In genomic region chr11:106111688-106112087, GRCm38 (mm10) we compare ENCODE assay signal across 17 mouse cellular contexts. TPM values are rescaled to one million over a fixed set of nuclear protein-coding genes. Genes with fewer than 3 reads are reported as not detected.
"Had no signal": no experiment of that assay in that cellular context is flagged by ENCODE, and none has a peak within 500 bp of the region (broad histone marks: within the 10 kb centered on the region; RNA-seq: fewer than 3 reads in every experiment).

No protein-coding gene starts in this region.

- H3K4me3 ChIP-seq: liver, embryonic 13.5 days; midbrain, embryonic 12.5 days; neural tube, embryonic 13.5 days had no signal

- H3K4me2 ChIP-seq: liver, embryonic 13.5 days; midbrain, embryonic 12.5 days; neural tube, embryonic 13.5 days had no signal

- H3K9me3 ChIP-seq: liver, embryonic 13.5 days; midbrain, embryonic 12.5 days; neural tube, embryonic 13.5 days had no signal

- ATAC-seq: liver, postnatal 0 days; midbrain, embryonic 16.5 days had no signal

- DNase-seq: kidney, adult 2 months; kidney, postnatal 36 days; layer of hippocampus, adult 9-11 months; layer of hippocampus, postnatal 36 days; liver; liver, embryonic 13.5 days; liver, postnatal 0 days; thymus, adult 18-20 months; thymus, postnatal 14 days had no signal

- H3K27me3 ChIP-seq: liver, embryonic 13.5 days; midbrain, embryonic 12.5 days; neural tube, embryonic 13.5 days had no signal

- H3K4me1 ChIP-seq: liver, embryonic 13.5 days; midbrain, embryonic 12.5 days; neural tube, embryonic 13.5 days had no signal

- H3K27ac ChIP-seq: liver, embryonic 13.5 days; midbrain, embryonic 12.5 days; neural tube, embryonic 13.5 days had no signal

- H3K9ac ChIP-seq: liver, embryonic 13.5 days; liver, postnatal 0 days; midbrain, embryonic 12.5 days; neural tube, embryonic 13.5 days had no signal

RNA-seq across cellular contexts. Expression of gene Gm10840, which starts 49.0 kb away (rescaled TPM):
- total RNA-seq: left cerebral cortex, postnatal 25 days; megakaryocyte-erythroid progenitor cell, adult 5-6 weeks had no signal
- polyA plus RNA-seq: kidney, adult 2 months; kidney, embryonic 16.5 days; liver, embryonic 13.5 days; liver, postnatal 0 days; lung, embryonic 16.5 days; midbrain, embryonic 16.5 days; neural tube, embryonic 13.5 days; stomach, embryonic 14.5 days had no signal
